Mouse (Mus musculus): Measurements from ENCODE around the gene Hpse2. TPM values are rescaled to one million over a fixed set of nuclear protein-coding genes. Genes with fewer than 3 reads are reported as not detected.

Hpse2 gene
- total and polyA plus RNA-seq, 2 experiments from 2014 or later: 0.19 to 0.26 TPM

- Histone ChIP-seq H3K4me1 (ENCODE audit: insufficient read depth, low read length) (no peaks in the 10 kb centered on the region), H3K27me3 (ENCODE audit: insufficient read depth, low read length) (no peaks in the 10 kb centered on the region), H3K9ac (replicated peaks; ENCODE audit: low read length) (no peak overlapping the region), H3K4me2 (ENCODE audit: low read depth, low read length) (no peak overlapping the region), H3K4me3 (ENCODE audit: low read length) (no peak overlapping the region), H3K9me3 (ENCODE audit: low read length) (no peaks in the 10 kb centered on the region), H3K36me3 (ENCODE audit: insufficient read depth, low read length) (no peaks in the 10 kb centered on the region), H3K27ac (no peak overlapping the region)
- ATAC-seq (no peak), DNase-seq (ENCODE audit: low spot score) (no peak)
- TF ChIP-seq CTCF (IDR thresholded peaks at IDR 0.05; ENCODE audit: low read depth): no peak
- 10% methylated on average over 9 of the region's 9 CpGs for WGBS
Observed at GRCm38 (mm10) chr19:42936661-42937193, 451.4 kb downstream of the Hpse2 start.

- no peak for ATAC-seq
- no peak for TF ChIP-seq CTCF (IDR thresholded peaks at IDR 0.05; ENCODE audit: low read depth)
- no peak overlapping the region for H3K27ac ChIP-seq
Observed at GRCm38 (mm10) chr19:42929702-42930101, 458.5 kb downstream of the Hpse2 start.

GRCm38 (mm10) chr19:42928271-42928670 lies 459.9 kb downstream of the Hpse2 start:
- TF ChIP-seq CTCF (IDR thresholded peaks at IDR 0.05; ENCODE audit: low read depth): no peak
- Histone ChIP-seq H3K9ac (replicated peaks; ENCODE audit: low read length) (no peak overlapping the region), H3K27ac (no peak overlapping the region), H3K36me3 (ENCODE audit: insufficient read depth, low read length) (no peaks in the 10 kb centered on the region), H3K27me3 (ENCODE audit: insufficient read depth, low read length) (no peaks in the 10 kb centered on the region), H3K4me1 (ENCODE audit: insufficient read depth, low read length) (no peaks in the 10 kb centered on the region), H3K4me2 (ENCODE audit: low read depth, low read length) (no peak overlapping the region), H3K4me3 (ENCODE audit: low read length) (no peak overlapping the region), H3K9me3 (ENCODE audit: low read length) (no peaks in the 10 kb centered on the region)
- WGBS: 75% methylated on average over 2 of the region's 2 CpGs
- DNase-seq (ENCODE audit: low spot score) (no peak), ATAC-seq (no peak)

More at GRCm38 (mm10) chr19:42929702-42930101, 458.5 kb downstream of the Hpse2 start:
- 51% methylated on average over 3 of the region's 3 CpGs for WGBS
- Histone ChIP-seq H3K4me2 (ENCODE audit: low read depth, low read length) (no peak overlapping the region), H3K9ac (replicated peaks; ENCODE audit: low read length) (no peak overlapping the region), H3K4me1 (ENCODE audit: insufficient read depth, low read length) (no peaks in the 10 kb centered on the region), H3K4me3 (ENCODE audit: low read length) (no peak overlapping the region), H3K36me3 (ENCODE audit: insufficient read depth, low read length) (no peaks in the 10 kb centered on the region), H3K9me3 (ENCODE audit: low read length) (no peaks in the 10 kb centered on the region), H3K27me3 (ENCODE audit: insufficient read depth, low read length) (no peaks in the 10 kb centered on the region)
- DNase-seq (ENCODE audit: low spot score): peak; percentile 17

- Histone ChIP-seq H3K4me1 (ENCODE audit: insufficient read depth, low read length) (no peaks in the 10 kb centered on the region), H3K4me3 (ENCODE audit: low read length) (no peak overlapping the region), H3K27me3 (ENCODE audit: insufficient read depth, low read length) (no peaks in the 10 kb centered on the region), H3K9ac (replicated peaks; ENCODE audit: low read length) (no peak overlapping the region), H3K4me2 (ENCODE audit: low read depth, low read length) (no peak overlapping the region), H3K27ac (no peak overlapping the region), H3K36me3 (ENCODE audit: insufficient read depth, low read length) (no peaks in the 10 kb centered on the region), H3K9me3 (ENCODE audit: low read length) (no peaks in the 10 kb centered on the region)
- DNase-seq (ENCODE audit: low spot score): no peak
- WGBS: 87% methylated on average over 3 of the region's 3 CpGs
- no peak for TF ChIP-seq CTCF (IDR thresholded peaks at IDR 0.05; ENCODE audit: low read depth)
- no peak for ATAC-seq
Observed at GRCm38 (mm10) chr19:42922610-42923009, 465.5 kb downstream of the Hpse2 start.

GRCm38 (mm10) chr19:42913703-42914102 lies 474.5 kb downstream of the Hpse2 start:
- Histone ChIP-seq H3K27ac (no peak overlapping the region), H3K9me3 (ENCODE audit: low read length) (no peaks in the 10 kb centered on the region), H3K4me3 (ENCODE audit: low read length) (no peak overlapping the region), H3K27me3 (ENCODE audit: insufficient read depth, low read length) (no peaks in the 10 kb centered on the region), H3K9ac (replicated peaks; ENCODE audit: low read length) (no peak overlapping the region), H3K4me1 (ENCODE audit: insufficient read depth, low read length) (no peaks in the 10 kb centered on the region), H3K36me3 (ENCODE audit: insufficient read depth, low read length) (no peaks in the 10 kb centered on the region), H3K4me2 (ENCODE audit: low read depth, low read length) (no peak overlapping the region)
- DNase-seq (ENCODE audit: low spot score) (no peak), ATAC-seq (no peak)
- 77% methylated on average over 5 of the region's 5 CpGs for WGBS
- no peak for TF ChIP-seq CTCF (IDR thresholded peaks at IDR 0.05; ENCODE audit: low read depth)

GRCm38 (mm10) chr19:42909719-42910118 lies 478.4 kb downstream of the Hpse2 start:
- Histone ChIP-seq H3K4me1 (ENCODE audit: insufficient read depth, low read length) (peaks cover 4% of the 10 kb centered on the region; the same call in 1 of the 2 replicates), H3K4me3 (ENCODE audit: low read length) (no peak overlapping the region), H3K9me3 (ENCODE audit: low read length) (no peaks in the 10 kb centered on the region), H3K36me3 (ENCODE audit: insufficient read depth, low read length) (no peaks in the 10 kb centered on the region), H3K27me3 (ENCODE audit: insufficient read depth, low read length) (no peaks in the 10 kb centered on the region), H3K9ac (replicated peaks; ENCODE audit: low read length) (no peak overlapping the region), H3K27ac (no peak overlapping the region), H3K4me2 (ENCODE audit: low read depth, low read length) (no peak overlapping the region)
- no peak for TF ChIP-seq CTCF (IDR thresholded peaks at IDR 0.05; ENCODE audit: low read depth)
- DNase-seq (ENCODE audit: low spot score): no peak
- no peak for ATAC-seq
- WGBS: 73% methylated on average over 4 of the region's 4 CpGs

DNA sequence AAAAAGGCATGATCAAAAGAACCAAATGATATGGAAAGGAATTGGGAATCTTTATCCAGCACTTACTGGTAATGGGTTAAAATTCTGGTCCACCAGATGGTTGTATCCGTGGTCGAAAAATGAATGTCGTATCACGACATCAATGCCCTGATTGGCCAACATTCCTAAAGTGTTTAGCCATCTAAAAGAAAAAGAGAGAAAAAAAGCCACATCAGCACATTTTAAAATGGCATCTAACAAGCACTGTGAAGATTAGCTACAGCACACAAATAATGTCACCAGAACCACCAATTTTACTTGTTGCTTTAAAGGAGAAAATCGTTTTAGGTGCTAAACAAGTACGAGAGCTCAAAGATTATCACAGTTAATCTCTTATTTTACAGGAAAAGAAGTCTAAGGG lies 479.6 kb downstream of the Hpse2 start:
- no peak overlapping the region for H3K27ac ChIP-seq
- ATAC-seq (no peak), DNase-seq (ENCODE audit: low spot score) (no peak)
- no peak overlapping the region for H3K4me2 ChIP-seq (ENCODE audit: low read depth, low read length)
- WGBS: 74% methylated on average over 6 of the region's 6 CpGs
- no peak overlapping the region for H3K9ac ChIP-seq (replicated peaks; ENCODE audit: low read length)
- H3K4me3 ChIP-seq (ENCODE audit: low read length): no peak overlapping the region
- no peaks in the 10 kb centered on the region for H3K27me3 ChIP-seq (ENCODE audit: insufficient read depth, low read length)
- H3K36me3 ChIP-seq (ENCODE audit: insufficient read depth, low read length): no peaks in the 10 kb centered on the region
- peaks cover 15% of the 10 kb centered on the region for H3K4me1 ChIP-seq (ENCODE audit: insufficient read depth, low read length)
- H3K9me3 ChIP-seq (ENCODE audit: low read length): no peaks in the 10 kb centered on the region
- no peak for TF ChIP-seq CTCF (IDR thresholded peaks at IDR 0.05; ENCODE audit: low read depth)
